Comparison of ENCODE assay signal across 22 mouse cellular contexts in the genomic region with DNA sequence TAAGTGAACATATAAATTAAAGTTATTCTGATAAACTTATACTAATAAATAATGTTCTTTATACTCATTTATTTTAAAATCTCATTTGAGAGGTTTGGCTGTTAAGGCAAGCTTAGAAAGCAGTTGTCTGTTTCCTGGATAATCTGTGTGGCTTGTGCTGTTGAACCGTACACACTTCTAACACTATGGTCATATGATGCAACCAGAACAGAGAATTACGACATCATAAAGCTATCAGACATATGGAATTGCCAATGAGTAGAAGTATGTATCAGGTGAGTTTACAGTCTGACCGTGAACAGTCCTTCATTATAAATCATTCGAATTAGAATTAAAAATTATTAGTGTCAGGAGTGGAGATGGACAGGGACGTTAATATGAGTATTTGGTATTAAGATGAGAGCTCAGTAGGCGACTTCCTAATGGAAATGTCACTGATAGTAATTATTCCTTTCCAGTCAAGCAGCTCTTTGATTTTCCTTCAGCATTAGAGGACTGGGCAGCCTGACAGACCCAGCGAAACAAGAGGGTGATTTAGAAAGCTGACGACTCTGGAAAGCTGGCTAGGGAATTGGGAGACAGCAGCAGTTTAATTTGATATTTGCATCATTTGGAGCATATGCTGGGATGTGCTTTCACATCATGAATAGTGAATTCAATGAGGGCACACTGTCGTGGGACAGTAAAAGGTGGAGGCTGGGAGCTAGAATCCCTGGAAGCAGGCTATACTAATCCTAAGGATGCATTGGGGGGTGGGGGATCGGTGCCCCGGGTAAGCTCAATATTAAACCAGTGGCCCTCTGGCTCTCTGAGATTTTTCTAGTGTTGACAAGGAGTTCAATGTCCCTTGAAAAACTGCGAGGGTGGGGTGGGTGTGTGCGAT.
DNase-seq lines count a peak whose midpoint lies in the region; ATAC-seq and TF ChIP-seq lines count a peak whose summit lies in the region.
"Had no signal": no experiment of that assay in that cellular context is flagged by ENCODE, and none has a peak within 500 bp of the region (broad histone marks: within the 10 kb centered on the region; RNA-seq: fewer than 3 reads in every experiment).

No protein-coding gene starts in this region.

- no peak overlapping the region for H3K9ac ChIP-seq in hindbrain, embryonic 11.5 days (ENCODE audit: low read depth, low read length)
- no peak overlapping the region for H3K9ac ChIP-seq in MEL (ENCODE audit: control insufficient read depth, low read depth, low read length, poor library complexity, severe bottlenecking)
- H3K9ac ChIP-seq in hindbrain, embryonic 12.5 days: no peak overlapping the region
- H3K9ac ChIP-seq in midbrain, embryonic 16.5 days (ENCODE audit: low read depth, low read length): no peak overlapping the region
- H3K9ac ChIP-seq: heart, embryonic 15.5 days; hindbrain, embryonic 15.5 days had no signal

- no peaks in the 10 kb centered on the region for H3K79me2 ChIP-seq in MEL (ENCODE audit: control insufficient read depth, insufficient read depth, low read length, poor library complexity)

- TF ChIP-seq POLR2A in MEL (IDR thresholded peaks at IDR 0.05; ENCODE audit: control insufficient read depth in 1 of 2, insufficient read depth in 1 of 2, low read depth in 1 of 2, low read length in 2 of 2, poor library complexity in 1 of 2): no peak

- no peaks in the 10 kb centered on the region for H3K27me3 ChIP-seq in hindbrain, embryonic 11.5 days (ENCODE audit: control insufficient read depth, insufficient read depth, low read length)
- no peaks in the 10 kb centered on the region for H3K27me3 ChIP-seq in hindbrain, embryonic 10.5 days (ENCODE audit: insufficient read depth, poor library complexity, severe bottlenecking)
- H3K27me3 ChIP-seq in MEL (ENCODE audit: control insufficient read depth in 1 of 2, insufficient read depth in 2 of 2, low read length in 2 of 2): no peaks in the 10 kb centered on the region
- no peaks in the 10 kb centered on the region for H3K27me3 ChIP-seq in hindbrain, embryonic 12.5 days
- no peaks in the 10 kb centered on the region for H3K27me3 ChIP-seq in midbrain, embryonic 16.5 days (ENCODE audit: control insufficient read depth, insufficient read depth, low read depth, low read length)
- H3K27me3 ChIP-seq: heart, embryonic 15.5 days; hindbrain, embryonic 15.5 days had no signal

- H3K4me3 ChIP-seq in hindbrain, embryonic 11.5 days (ENCODE audit: low read depth, low read length): no peak overlapping the region
- no peak overlapping the region for H3K4me3 ChIP-seq in hindbrain, embryonic 10.5 days
- H3K4me3 ChIP-seq in MEL (ENCODE audit: control insufficient read depth in 1 of 2, insufficient read depth in 1 of 2, low read depth in 2 of 2, low read length in 2 of 2): no peak overlapping the region
- H3K4me3 ChIP-seq in hindbrain, embryonic 12.5 days: no peak overlapping the region
- H3K4me3 ChIP-seq in midbrain, embryonic 16.5 days (ENCODE audit: low read depth, low read length): no peak overlapping the region
- H3K4me3 ChIP-seq: heart, adult 2 months; heart, embryonic 15.5 days; hindbrain, embryonic 15.5 days had no signal

- H3K27ac ChIP-seq in hindbrain, embryonic 11.5 days (ENCODE audit: low read depth, low read length): no peak overlapping the region
- no peak overlapping the region for H3K27ac ChIP-seq in hindbrain, embryonic 10.5 days
- no peak overlapping the region for H3K27ac ChIP-seq in MEL (ENCODE audit: control insufficient read depth, low read depth, low read length)
- H3K27ac ChIP-seq in hindbrain, embryonic 12.5 days: no peak overlapping the region
- no peak overlapping the region for H3K27ac ChIP-seq in midbrain, embryonic 16.5 days (ENCODE audit: low read length)
- H3K27ac ChIP-seq: heart, adult 2 months; heart, embryonic 15.5 days; hindbrain, embryonic 15.5 days; macrophage; stomach, postnatal 0 days had no signal

- 85% methylated on average over 13 of the region's 13 CpGs for WGBS in hindbrain, embryonic 11.5 days
- 89% methylated on average over 13 of the region's 13 CpGs for WGBS in hindbrain, embryonic 10.5 days
- WGBS in hindbrain, embryonic 12.5 days: 79% methylated on average over 13 of the region's 13 CpGs
- 62% methylated on average over 13 of the region's 13 CpGs for WGBS in midbrain, embryonic 16.5 days

- no peak overlapping the region for H3K4me2 ChIP-seq in hindbrain, embryonic 11.5 days (replicated peaks; ENCODE audit: low read depth, low read length)
- H3K4me2 ChIP-seq in hindbrain, embryonic 12.5 days (replicated peaks): no peak overlapping the region
- no peak overlapping the region for H3K4me2 ChIP-seq in midbrain, embryonic 16.5 days (ENCODE audit: low read length)
- H3K4me2 ChIP-seq: heart, embryonic 15.5 days; hindbrain, embryonic 15.5 days had no signal

- H3K4me1 ChIP-seq in hindbrain, embryonic 11.5 days (replicated peaks; ENCODE audit: control insufficient read depth, insufficient read depth, low read length): no peaks in the 10 kb centered on the region
- H3K4me1 ChIP-seq in hindbrain, embryonic 10.5 days (replicated peaks): no peaks in the 10 kb centered on the region
- H3K4me1 ChIP-seq in MEL (ENCODE audit: control insufficient read depth in 1 of 2, insufficient read depth in 2 of 2, low read length in 2 of 2): no peaks in the 10 kb centered on the region
- no peaks in the 10 kb centered on the region for H3K4me1 ChIP-seq in hindbrain, embryonic 12.5 days
- H3K4me1 ChIP-seq in midbrain, embryonic 16.5 days (ENCODE audit: control insufficient read depth, insufficient read depth, low read length): peaks cover 2% of the 10 kb centered on the region; the same call in 1 of the 2 replicates
- H3K4me1 ChIP-seq: heart, embryonic 15.5 days; hindbrain, embryonic 15.5 days had no signal

- no peak for TF ChIP-seq RAD21 in MEL (IDR thresholded peaks at IDR 0.05; ENCODE audit: low read depth, low read length)

- H3K9me3 ChIP-seq in hindbrain, embryonic 11.5 days (ENCODE audit: control insufficient read depth, low read length): no peaks in the 10 kb centered on the region
- no peaks in the 10 kb centered on the region for H3K9me3 ChIP-seq in hindbrain, embryonic 10.5 days
- no peaks in the 10 kb centered on the region for H3K9me3 ChIP-seq in MEL (replicated peaks; ENCODE audit: insufficient read depth, low read length)
- no peaks in the 10 kb centered on the region for H3K9me3 ChIP-seq in hindbrain, embryonic 12.5 days (replicated peaks)
- no peaks in the 10 kb centered on the region for H3K9me3 ChIP-seq in midbrain, embryonic 16.5 days (replicated peaks; ENCODE audit: control insufficient read depth, low read length, poor library complexity, severe bottlenecking)
- H3K9me3 ChIP-seq: heart, embryonic 15.5 days; hindbrain, embryonic 15.5 days had no signal

- H3K36me3 ChIP-seq in hindbrain, embryonic 11.5 days (ENCODE audit: control insufficient read depth, insufficient read depth, low read length): no peaks in the 10 kb centered on the region
- no peaks in the 10 kb centered on the region for H3K36me3 ChIP-seq in hindbrain, embryonic 10.5 days
- no peaks in the 10 kb centered on the region for H3K36me3 ChIP-seq in MEL (ENCODE audit: control insufficient read depth in 1 of 2, insufficient read depth in 2 of 2, low read length in 2 of 2)
- H3K36me3 ChIP-seq in hindbrain, embryonic 12.5 days: no peaks in the 10 kb centered on the region
- no peaks in the 10 kb centered on the region for H3K36me3 ChIP-seq in midbrain, embryonic 16.5 days (ENCODE audit: control insufficient read depth, insufficient read depth, low read length)
- H3K36me3 ChIP-seq: heart, embryonic 15.5 days; hindbrain, embryonic 15.5 days had no signal

- ATAC-seq in hindbrain, embryonic 11.5 days (ENCODE audit: low FRiP score): 0 out of 2 replicates have a peak, but pooled peaks have one; percentile 35
- ATAC-seq in hindbrain, embryonic 12.5 days (ENCODE audit: low FRiP score): peak; percentile 67; the same call in 1 of the 2 replicates
- ATAC-seq in midbrain, embryonic 16.5 days: peak; percentile 77

- TF ChIP-seq CTCF in MEL (IDR thresholded peaks at IDR 0.05 in 2 of 3, conservative IDR thresholded peaks at IDR 0.05 in 1 of 3; ENCODE audit: control insufficient read depth in 1 of 3, insufficient read depth in 1 of 3, low read depth in 2 of 3, low read length in 3 of 3, poor library complexity in 1 of 3, severe bottlenecking in 1 of 3): no peak

- no peak for DNase-seq in hindbrain, embryonic 11.5 days (ENCODE audit: low spot score)
- DNase-seq in hindbrain, embryonic 10.5 days (ENCODE audit: low spot score): no peak
- peak; percentile 6 for DNase-seq in MEL (ENCODE audit: low read depth, low spot score)
- no peak for DNase-seq in right cerebral cortex, postnatal 14 days
- no peak for DNase-seq in urinary bladder, postnatal 10 days (ENCODE audit: low spot score)
- no peak for DNase-seq in kidney, adult 11 months
- DNase-seq: adrenal gland, postnatal 36 days; cerebellum, adult 9-11 months; gastrocnemius, postnatal 10 days; heart, adult 2 months; kidney, adult 8-10 months; kidney, postnatal 4 days; liver; lung, adult 18-20 months; right cerebral cortex, postnatal 25 days; thymus, postnatal 14 days had no signal

- no peak for TF ChIP-seq EP300 in MEL (IDR thresholded peaks at IDR 0.05; ENCODE audit: low read depth in 1 of 2, low read length in 2 of 2)

TF ChIP-seq in MEL, 35 proteins besides CTCF, POLR2A, EP300 and RAD21:
- TF ChIP-seq KAT2A (conservative IDR thresholded peaks at IDR 0.05; ENCODE audit: low read depth, low read length) (no peak), POLR2AphosphoS5 (IDR thresholded peaks at IDR 0.05; ENCODE audit: borderline replicate concordance, low read depth, low read length) (no peak), ZNF384 (IDR thresholded peaks at IDR 0.05; ENCODE audit: low read depth, low read length) (no peak), UBTF (IDR thresholded peaks at IDR 0.05; ENCODE audit: borderline replicate concordance, insufficient read depth, low read depth, low read length) (no peak)
